Mouse (Mus musculus): ENCODE measurements at regions not wholly inside any gene's neighbourhood (a gene's known extent, or its start where the extent isn't known, plus 50 kb on each side); places are given as distances from the start of the nearest gene placed in this dataset.

- Histone ChIP-seq H3K4me3 (no peak overlapping the region), H3K9ac (no peak overlapping the region), H3K27me3 (no peaks in the 10 kb centered on the region), H3K9me3 (peaks cover 3% of the 10 kb centered on the region; the same call in 1 of the 2 replicates), H3K4me2 (replicated peaks) (no peak overlapping the region), H3K36me3 (no peaks in the 10 kb centered on the region), H3K27ac (no peak overlapping the region), H3K4me1 (no peaks in the 10 kb centered on the region)
- 82% methylated on average over 8 of the region's 8 CpGs for WGBS
- ATAC-seq (ENCODE audit: insufficient number of reproducible peaks, insufficient read depth, low FRiP score, low TSS enrichment), result no peak
These were observed 114.4 kb upstream of the Bcl6 start for GRCm38 (mm10) chr16:24102854-24103690.

- Histone ChIP-seq H3K9me3 (peaks cover 3% of the 10 kb centered on the region; the same call in 1 of the 2 replicates), H3K9ac (no peak overlapping the region), H3K4me2 (replicated peaks) (no peak overlapping the region), H3K36me3 (no peaks in the 10 kb centered on the region), H3K27me3 (no peaks in the 10 kb centered on the region), H3K27ac (no peak overlapping the region), H3K4me1 (no peaks in the 10 kb centered on the region), H3K4me3 (no peak overlapping the region)
- WGBS, result 75% methylated on average over 8 of the region's 8 CpGs
- no peak for ATAC-seq (ENCODE audit: insufficient number of reproducible peaks, insufficient read depth, low FRiP score, low TSS enrichment)
These were observed 108.9 kb upstream of the Bcl6 start for GRCm38 (mm10) chr16:24097596-24097995.

GRCm38 (mm10) chr16:24096076-24096475, 107.4 kb upstream of the Bcl6 start:
- H3K27ac ChIP-seq, result no peak overlapping the region
- no peak overlapping the region for H3K4me2 ChIP-seq (replicated peaks)
- H3K4me1 ChIP-seq, result no peaks in the 10 kb centered on the region
- no peak overlapping the region for H3K9ac ChIP-seq
- WGBS, result 69% methylated on average over 1 of the region's 1 CpGs
- H3K36me3 ChIP-seq, result no peaks in the 10 kb centered on the region
- no peak overlapping the region for H3K4me3 ChIP-seq
- H3K27me3 ChIP-seq, result no peaks in the 10 kb centered on the region
- ATAC-seq (ENCODE audit: insufficient number of reproducible peaks, insufficient read depth, low FRiP score, low TSS enrichment), result no peak
- H3K9me3 ChIP-seq, result peaks cover 3% of the 10 kb centered on the region; the same call in 1 of the 2 replicates

GRCm38 (mm10) chr16:24095630-24096029, 107.0 kb upstream of the Bcl6 start:
- Histone ChIP-seq H3K9me3 (peaks cover 3% of the 10 kb centered on the region; the same call in 1 of the 2 replicates), H3K4me1 (no peaks in the 10 kb centered on the region)
- WGBS, result 91% methylated on average over 4 of the region's 4 CpGs

GRCm38 (mm10) chr16:24094566-24094965, 105.9 kb upstream of the Bcl6 start:
- H3K9ac ChIP-seq, result no peak overlapping the region
- 87% methylated on average over 6 of the region's 6 CpGs for WGBS
- no peaks in the 10 kb centered on the region for H3K27me3 ChIP-seq
- peaks cover 3% of the 10 kb centered on the region; the same call in 1 of the 2 replicates for H3K9me3 ChIP-seq
- no peaks in the 10 kb centered on the region for H3K4me1 ChIP-seq
- H3K4me3 ChIP-seq, result no peak overlapping the region
- ATAC-seq (ENCODE audit: insufficient number of reproducible peaks, insufficient read depth, low FRiP score, low TSS enrichment), result no peak
- H3K4me2 ChIP-seq (replicated peaks), result no peak overlapping the region
- no peaks in the 10 kb centered on the region for H3K36me3 ChIP-seq
- no peak overlapping the region for H3K27ac ChIP-seq

More at GRCm38 (mm10) chr16:24095630-24096029, 107.0 kb upstream of the Bcl6 start:
- Histone ChIP-seq H3K27ac (no peak overlapping the region), H3K4me3 (no peak overlapping the region), H3K36me3 (no peaks in the 10 kb centered on the region), H3K27me3 (no peaks in the 10 kb centered on the region), H3K4me2 (replicated peaks) (no peak overlapping the region), H3K9ac (no peak overlapping the region)
- ATAC-seq (ENCODE audit: insufficient number of reproducible peaks, insufficient read depth, low FRiP score, low TSS enrichment), result no peak

- 87% methylated on average over 8 of the region's 8 CpGs for WGBS
- Histone ChIP-seq H3K9ac (no peak overlapping the region), H3K27ac (no peak overlapping the region), H3K4me2 (replicated peaks) (no peak overlapping the region), H3K27me3 (no peaks in the 10 kb centered on the region), H3K4me1 (no peaks in the 10 kb centered on the region), H3K36me3 (no peaks in the 10 kb centered on the region), H3K4me3 (no peak overlapping the region), H3K9me3 (no peaks in the 10 kb centered on the region)
- ATAC-seq (ENCODE audit: insufficient number of reproducible peaks, insufficient read depth, low FRiP score, low TSS enrichment), result no peak
These were observed 105.0 kb upstream of the Bcl6 start for GRCm38 (mm10) chr16:24093624-24094023.

GRCm38 (mm10) chr16:24092616-24093525, 104.2 kb upstream of the Bcl6 start:
- Histone ChIP-seq H3K4me2 (replicated peaks) (no peak overlapping the region), H3K36me3 (no peaks in the 10 kb centered on the region), H3K27me3 (no peaks in the 10 kb centered on the region), H3K4me3 (no peak overlapping the region), H3K9ac (no peak overlapping the region), H3K4me1 (no peaks in the 10 kb centered on the region), H3K27ac (no peak overlapping the region), H3K9me3 (no peaks in the 10 kb centered on the region)
- no peak for ATAC-seq (ENCODE audit: insufficient number of reproducible peaks, insufficient read depth, low FRiP score, low TSS enrichment)
- 81% methylated on average over 5 of the region's 5 CpGs for WGBS

GRCm38 (mm10) chr16:24092136-24092535, 103.5 kb upstream of the Bcl6 start:
- Histone ChIP-seq H3K9ac (no peak overlapping the region), H3K27ac (no peak overlapping the region), H3K27me3 (no peaks in the 10 kb centered on the region), H3K4me3 (no peak overlapping the region), H3K36me3 (no peaks in the 10 kb centered on the region), H3K4me1 (no peaks in the 10 kb centered on the region), H3K4me2 (replicated peaks) (no peak overlapping the region), H3K9me3 (no peaks in the 10 kb centered on the region)
- whole genome bisulfite sequencing, result 70% methylated on average over 4 of the region's 4 CpGs
- ATAC-seq (ENCODE audit: insufficient number of reproducible peaks, insufficient read depth, low FRiP score, low TSS enrichment), result no peak

GRCm38 (mm10) chr16:24090981-24091380, 102.3 kb upstream of the Bcl6 start:
- ATAC-seq (ENCODE audit: insufficient number of reproducible peaks, insufficient read depth, low FRiP score, low TSS enrichment), result no peak
- 83% methylated on average over 4 of the region's 4 CpGs for WGBS
- Histone ChIP-seq H3K4me2 (replicated peaks) (no peak overlapping the region), H3K9me3 (no peaks in the 10 kb centered on the region), H3K4me3 (no peak overlapping the region), H3K27me3 (no peaks in the 10 kb centered on the region), H3K4me1 (no peaks in the 10 kb centered on the region), H3K36me3 (no peaks in the 10 kb centered on the region), H3K9ac (no peak overlapping the region), H3K27ac (no peak overlapping the region)

GRCm38 (mm10) chr16:24089840-24090762, 101.4 kb upstream of the Bcl6 start:
- Histone ChIP-seq H3K9me3 (no peaks in the 10 kb centered on the region), H3K36me3 (no peaks in the 10 kb centered on the region), H3K9ac (no peak overlapping the region), H3K4me1 (no peaks in the 10 kb centered on the region), H3K4me3 (no peak overlapping the region), H3K27ac (no peak overlapping the region), H3K27me3 (no peaks in the 10 kb centered on the region), H3K4me2 (replicated peaks) (no peak overlapping the region)
- ATAC-seq (ENCODE audit: insufficient number of reproducible peaks, insufficient read depth, low FRiP score, low TSS enrichment), result no peak
- 73% methylated on average over 11 of the region's 11 CpGs for WGBS

GRCm38 (mm10) chr16:24083966-24084365, 95.3 kb upstream of the Bcl6 start:
- Histone ChIP-seq H3K9me3 (no peaks in the 10 kb centered on the region), H3K27me3 (no peaks in the 10 kb centered on the region), H3K27ac (no peak overlapping the region), H3K4me2 (replicated peaks) (no peak overlapping the region), H3K4me3 (no peak overlapping the region), H3K9ac (no peak overlapping the region), H3K36me3 (no peaks in the 10 kb centered on the region), H3K4me1 (no peaks in the 10 kb centered on the region)
- no peak for ATAC-seq (ENCODE audit: insufficient number of reproducible peaks, insufficient read depth, low FRiP score, low TSS enrichment)
- WGBS, result 74% methylated on average over 8 of the region's 8 CpGs

Measured in embryonic facial prominence, embryonic 12.5 days (tissue).